Mouse (Mus musculus): ENCODE data around the gene March4.

GRCm38 (mm10) chr1:72422121-72422520, 114.6 kb downstream of the March4 start:
- TF ChIP-seq CTCF (IDR thresholded peaks at IDR 0.05; ENCODE audit: insufficient read depth, low read length) (no peak), POLR2A (IDR thresholded peaks at IDR 0.05; ENCODE audit: borderline replicate concordance, extremely low read depth, low read depth, low read length) (no peak)
